Mouse (Mus musculus): ENCODE results near the gene Mbip.

DNA sequence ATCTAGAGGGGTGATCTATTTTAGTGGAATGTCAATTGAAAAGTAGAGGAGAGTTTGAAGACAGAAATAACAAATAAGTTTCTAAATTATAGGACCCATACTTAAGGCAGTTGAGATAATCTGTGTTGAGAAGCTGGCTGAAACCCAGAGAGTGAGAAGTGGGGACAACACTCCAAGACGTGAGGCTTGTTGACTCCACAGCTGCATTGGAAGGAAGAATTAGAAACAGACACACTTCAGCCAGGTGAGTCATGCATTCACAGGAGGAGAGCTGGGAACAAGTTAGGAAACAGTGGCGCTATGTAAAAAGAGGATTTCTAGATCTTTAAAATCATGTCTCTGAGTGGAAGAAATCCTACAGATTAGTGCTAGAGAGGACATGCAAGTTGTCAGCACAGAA, 12.2 kb downstream of the Mbip start:
- TF ChIP-seq CTCF (IDR thresholded peaks at IDR 0.05; ENCODE audit: borderline replicate concordance, insufficient read depth, low read depth, low read length) (no peak), POLR2A (IDR thresholded peaks at IDR 0.05; ENCODE audit: borderline replicate concordance, insufficient read depth, low read length) (no peak)

Measured in cerebellum, adult 2 months (tissue).